Mouse (Mus musculus) neural tube, embryonic 11.5 days (tissue): ENCODE results near the gene Adamtsl4. TPM values are rescaled to one million over a fixed set of nuclear protein-coding genes. Genes with fewer than 3 reads are reported as not detected.
"Not testable (repeated sequence)": the region's sequence is repeated elsewhere in the genome, so short reads cannot be mapped to it uniquely, and the experiment has no call there.

ENCODE experiments used
- ATAC-seq: fragments of 200-750 bp; cut with Nextera tagmentation; 2 replicates; pipeline ENCODE4 v1.8.0; 2017; ENCODE audit warnings: moderate number of reproducible peaks, mild to moderate bottlenecking, moderate TSS enrichment, moderate library complexity; ENCODE audit not compliant: insufficient read depth, low FRiP score, low TSS enrichment
- DNase-seq: peaks from one replicate; pipeline ENCODE4 v3.0.0-alpha.2; 2015; ENCODE audit warnings: low spot score
- H3K27ac ChIP-seq: fragments of 300-500 bp; sonication (generic); 2 replicates; pipeline ENCODE4 v1.5.1; 2014; ENCODE audit warnings: low read depth, mild to moderate bottlenecking, low read length
- H3K27me3 ChIP-seq: fragments of 300-500 bp; sonication (generic); 2 replicates; pipeline ENCODE4 v1.6.1; 2014; ENCODE audit warnings: mild to moderate bottlenecking, low read length, mixed read lengths; ENCODE audit not compliant: control insufficient read depth, insufficient read depth
- H3K36me3 ChIP-seq: fragments of 300-500 bp; sonication (generic); 2 replicates; pipeline ENCODE4 v1.6.1; 2014; ENCODE audit warnings: mild to moderate bottlenecking, low read length, moderate library complexity, mixed read lengths; ENCODE audit not compliant: control insufficient read depth, insufficient read depth
- H3K4me1 ChIP-seq: fragments of 300-500 bp; sonication (generic); 2 replicates; pipeline ENCODE4 v1.6.1; 2014; ENCODE audit warnings: low read length, mixed read lengths; ENCODE audit not compliant: control insufficient read depth, insufficient read depth
- H3K4me2 ChIP-seq: fragments of 300-500 bp; sonication (generic); 2 replicates; pipeline ENCODE4 v1.6.1; 2014; ENCODE audit warnings: low read depth, mild to moderate bottlenecking, moderate library complexity
- H3K4me3 ChIP-seq: fragments of 300-500 bp; sonication (generic); 2 replicates; pipeline ENCODE4 v1.5.1; 2014; ENCODE audit warnings: low read depth, low read length
- H3K9ac ChIP-seq: fragments of 300-500 bp; sonication (generic); 2 replicates; pipeline ENCODE4 v1.6.1; 2014; ENCODE audit warnings: mild to moderate bottlenecking, low read length
- H3K9me3 ChIP-seq: fragments of 300-500 bp; sonication (generic); 2 replicates; pipeline ENCODE4 v1.6.1; 2016; ENCODE audit warnings: low read length; ENCODE audit not compliant: control insufficient read depth
- WGBS: fragments of 180-500 bp; shearing (Covaris S2); extraction: QIAGEN DNeasy Blood & Tissue Kit; methylation state at CpG from one replicate; pipeline ENCODE4 v1.1.7; 2014; 5-methylcytosine and 5-hydroxymethylcytosine counted together
- polyA plus RNA-seq: library from polyadenylated mRNA; unstranded; fragments of >200 nt; fragmentation: Nextera tagmentation; extraction: Ambion mirVana; gene quantifications from 2 replicates; pipeline ENCODE4 v1.2.1, GENCODE M21; 2014

Gene Adamtsl4
- polyA plus RNA-seq, 1 experiment from 2014 or later = 0.82 TPM

- 89% methylated on average over 11 of the region's 11 CpGs for WGBS
- Histone ChIP-seq H3K27me3 (no peaks in the 10 kb centered on the region), H3K4me1 (peaks cover 16% of the 10 kb centered on the region), H3K4me2 (no peak overlapping the region), H3K27ac (no peak overlapping the region), H3K4me3 (no peak overlapping the region), H3K36me3 (no peaks in the 10 kb centered on the region), H3K9ac (no peak overlapping the region), H3K9me3 (no peaks in the 10 kb centered on the region)
- no peak for DNase-seq
- ATAC-seq = no peak
These were observed 7.3 kb upstream of the Adamtsl4 start for GRCm38 (mm10) chr3:95694808-95695703.

- Histone ChIP-seq H3K4me2 (no peak overlapping the region), H3K9me3 (no peaks in the 10 kb centered on the region), H3K9ac (no peak overlapping the region), H3K27me3 (no peaks in the 10 kb centered on the region), H3K4me1 (peaks cover 16% of the 10 kb centered on the region), H3K4me3 (no peak overlapping the region), H3K36me3 (no peaks in the 10 kb centered on the region), H3K27ac (no peak overlapping the region)
- ATAC-seq (no peak), DNase-seq (no peak)
- WGBS = 68% methylated on average over 11 of the region's 11 CpGs
These were observed 6.4 kb upstream of the Adamtsl4 start for GRCm38 (mm10) chr3:95693821-95694807.

GRCm38 (mm10) chr3:95692677-95693076, 5.0 kb upstream of the Adamtsl4 start:
- Histone ChIP-seq H3K9ac (no peak overlapping the region), H3K4me3 (no peak overlapping the region), H3K27ac (no peak overlapping the region), H3K9me3 (no peaks in the 10 kb centered on the region), H3K36me3 (no peaks in the 10 kb centered on the region), H3K4me1 (peaks cover 19% of the 10 kb centered on the region), H3K27me3 (no peaks in the 10 kb centered on the region), H3K4me2 (no peak overlapping the region)
- WGBS = 85% methylated on average over 6 of the region's 6 CpGs
- ATAC-seq (no peak), DNase-seq (no peak)

GRCm38 (mm10) chr3:95690552-95690951, 2.8 kb upstream of the Adamtsl4 start:
- H3K36me3 ChIP-seq, H3K27ac ChIP-seq, H3K4me3 ChIP-seq, H3K9ac ChIP-seq, H3K27me3 ChIP-seq, H3K9me3 ChIP-seq, ATAC-seq, H3K4me2 ChIP-seq, DNase-seq: not testable (repeated sequence)
- 92% methylated on average over 2 of the region's 2 CpGs for WGBS
- peaks cover 20% of the 10 kb centered on the region for H3K4me1 ChIP-seq

- Histone ChIP-seq H3K4me2 (no peak overlapping the region), H3K4me1 (peaks cover 16% of the 10 kb centered on the region), H3K36me3 (no peaks in the 10 kb centered on the region), H3K9ac (no peak overlapping the region), H3K9me3 (no peaks in the 10 kb centered on the region), H3K4me3 (no peak overlapping the region), H3K27me3 (no peaks in the 10 kb centered on the region), H3K27ac (no peak overlapping the region)
- 48% methylated on average over 2 of the region's 2 CpGs for WGBS
- ATAC-seq = no peak
- no peak for DNase-seq
These were observed 2.2 kb upstream of the Adamtsl4 start for GRCm38 (mm10) chr3:95689940-95690339.

- H3K27ac ChIP-seq = no peak overlapping the region
- no peak overlapping the region for H3K4me3 ChIP-seq
- H3K9ac ChIP-seq = no peak overlapping the region
- 41% methylated on average over 11 of the region's 11 CpGs for WGBS
- H3K9me3 ChIP-seq = no peaks in the 10 kb centered on the region
- no peak for ATAC-seq
- H3K27me3 ChIP-seq = no peaks in the 10 kb centered on the region
- no peaks in the 10 kb centered on the region for H3K36me3 ChIP-seq
- H3K4me2 ChIP-seq = no peak overlapping the region
- H3K4me1 ChIP-seq = peaks cover 16% of the 10 kb centered on the region
- no peak for DNase-seq
These were observed 1.6 kb upstream of the Adamtsl4 start for GRCm38 (mm10) chr3:95689171-95689915.

- Histone ChIP-seq H3K9me3 (no peaks in the 10 kb centered on the region), H3K9ac (peak overlapping the region; percentile 48), H3K4me2 (peak overlapping the region; percentile 67), H3K4me3 (peak overlapping the region; percentile 31), H3K36me3 (no peaks in the 10 kb centered on the region), H3K27ac (no peak overlapping the region), H3K4me1 (peaks cover 12% of the 10 kb centered on the region), H3K27me3 (no peaks in the 10 kb centered on the region)
- ATAC-seq (0 out of 2 replicates have a peak, but pooled peaks have one; percentile 12), DNase-seq (no peak)
- WGBS = 7% methylated on average over 4 of the region's 4 CpGs
These were observed 571 bp downstream of the Adamtsl4 start for GRCm38 (mm10) chr3:95687168-95687523.

- WGBS = 43% methylated on average over 9 of the region's 10 CpGs
- H3K9me3 ChIP-seq = no peaks in the 10 kb centered on the region
- H3K27me3 ChIP-seq = no peaks in the 10 kb centered on the region
- H3K36me3 ChIP-seq = no peaks in the 10 kb centered on the region
- DNase-seq (no peak), ATAC-seq (no peak)
- peaks cover 12% of the 10 kb centered on the region for H3K4me1 ChIP-seq
- H3K4me3 ChIP-seq = no peak overlapping the region
- H3K27ac ChIP-seq = no peak overlapping the region
- no peak overlapping the region for H3K9ac ChIP-seq
- H3K4me2 ChIP-seq = peak overlapping the region; percentile 67; the same call in 1 of the 2 replicates
These were observed 1.1 kb downstream of the Adamtsl4 start for GRCm38 (mm10) chr3:95686492-95687167.
